Mouse (Mus musculus): ENCODE data around the gene Ccdc93. TPM values are rescaled to one million over a fixed set of nuclear protein-coding genes. Genes with fewer than 3 reads are reported as not detected.

Gene Ccdc93
- polyA plus RNA-seq, 2 experiments from 2014 or later = 16.1 to 17.6 TPM

DNA sequence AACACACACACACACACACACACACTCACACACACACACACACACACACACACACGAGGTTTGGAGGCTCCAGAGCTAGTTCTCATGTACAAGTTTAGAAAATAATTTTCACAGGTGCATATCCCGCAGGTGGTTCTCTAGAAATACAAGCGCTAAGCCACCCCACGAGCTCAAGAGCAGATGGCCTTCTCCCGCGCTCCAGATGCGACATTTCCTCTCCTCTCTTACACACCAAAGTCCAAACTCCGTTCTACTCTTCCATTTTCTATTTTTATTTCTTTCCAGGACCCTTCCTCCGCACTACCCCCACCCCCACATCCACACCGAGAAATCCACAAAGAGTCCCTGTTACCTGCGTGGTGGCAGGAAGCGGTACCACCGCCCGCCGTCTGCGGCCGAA is 96.2 kb downstream of the Ccdc93 start:
- no peak for ATAC-seq

DNA sequence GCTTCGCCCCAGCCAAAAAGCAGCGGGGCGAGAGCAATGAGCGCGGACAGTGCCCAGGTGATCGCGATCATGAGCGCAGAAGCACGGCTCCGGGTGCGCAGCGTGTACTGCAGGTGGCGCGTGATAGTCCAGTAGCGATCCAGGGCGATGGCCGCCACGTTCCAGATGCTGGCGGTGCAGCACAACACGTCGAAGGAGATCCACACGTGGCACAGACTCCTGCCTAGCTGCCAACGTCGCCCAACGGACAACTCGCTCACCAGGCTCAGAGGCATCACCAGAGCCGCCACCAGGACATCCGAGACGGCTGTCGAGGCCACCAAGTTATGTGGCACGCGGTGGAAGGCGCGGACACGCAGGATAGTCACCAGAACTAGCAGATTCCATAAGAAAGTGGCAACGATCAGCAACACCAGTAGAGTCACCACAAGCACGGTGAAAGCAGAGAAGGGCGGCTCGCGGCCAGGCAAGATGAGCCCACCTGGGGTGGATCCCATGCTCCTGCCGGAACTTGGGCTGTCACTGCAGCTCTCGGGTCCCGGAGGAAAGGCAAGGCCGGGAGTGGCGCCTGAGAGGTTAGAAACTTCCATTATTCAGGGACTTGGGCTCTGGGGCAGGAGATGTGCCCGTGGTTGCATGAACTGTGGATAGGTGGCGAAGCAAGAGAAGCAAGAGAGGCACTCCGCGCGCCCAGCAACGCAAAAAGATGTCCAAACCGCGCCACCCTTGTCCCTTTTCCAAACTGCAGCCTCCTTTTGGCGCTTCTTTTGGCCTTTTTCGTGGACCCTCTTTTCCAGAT is 97.0 kb downstream of the Ccdc93 start:
- ATAC-seq = no peak

DNA sequence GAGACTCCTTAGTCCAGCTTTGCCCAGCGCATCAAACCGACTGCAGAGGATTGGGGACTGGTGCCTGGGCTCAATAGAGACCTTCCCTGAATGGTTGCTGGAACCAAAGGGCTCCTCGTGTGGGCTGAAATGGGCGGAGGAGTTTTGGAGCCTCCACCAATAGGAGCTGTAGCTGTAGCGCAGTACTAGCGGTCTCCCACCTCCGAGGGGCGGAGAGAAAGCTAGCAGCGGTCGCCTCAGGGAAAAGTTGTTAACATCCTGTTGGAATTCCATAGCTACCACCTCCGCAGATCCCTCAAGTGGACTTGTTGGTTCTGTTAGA is 97.5 kb downstream of the Ccdc93 start, which contains the start of gene Htr5b:
Gene Htr5b (minus strand): TSS at position 67 of the 322 bp plus-strand sequence.
- ATAC-seq = no peak

GRCm38 (mm10) chr1:121529286-121529685 is 98.4 kb downstream of the Ccdc93 start:
- no peak for ATAC-seq

DNA sequence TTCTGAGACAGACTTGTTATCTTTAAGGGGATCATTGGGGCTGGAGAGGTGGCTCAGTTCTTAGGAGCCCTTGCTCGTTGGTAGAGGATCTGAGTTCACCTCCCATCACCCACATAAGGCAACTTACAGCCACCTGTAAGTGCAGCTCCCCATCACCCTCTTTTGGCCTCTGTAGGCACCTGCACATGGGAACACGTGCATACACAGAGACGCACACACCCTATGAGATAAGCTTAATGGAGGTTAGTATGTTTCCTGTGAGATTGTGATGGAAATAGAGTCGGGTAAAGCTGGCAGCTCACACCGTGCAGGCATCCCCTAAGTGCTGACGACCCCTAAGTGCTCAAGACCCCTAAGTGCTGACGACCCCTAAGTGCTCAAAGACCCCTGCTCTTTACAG is 100.6 kb downstream of the Ccdc93 start:
- ATAC-seq = no peak

DNA sequence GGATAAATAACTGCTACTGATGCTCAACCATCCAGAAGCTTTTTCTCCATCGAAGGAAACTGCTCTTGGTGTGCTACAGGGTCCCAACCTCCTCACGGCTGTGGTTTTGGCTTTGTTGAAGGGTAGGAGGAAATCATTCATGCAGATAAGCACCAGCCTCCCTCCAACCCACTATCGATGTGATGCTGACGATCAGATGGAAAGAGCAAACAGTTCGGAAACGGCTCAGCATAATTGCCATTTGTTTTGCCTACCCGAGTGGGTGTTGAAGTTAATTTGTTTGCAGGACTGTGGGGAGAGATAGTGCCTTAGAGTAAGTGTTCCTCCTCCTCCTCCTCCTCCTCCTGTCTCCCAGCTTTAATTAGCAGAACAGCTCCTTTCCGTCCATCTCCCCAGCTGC is 109.5 kb downstream of the Ccdc93 start:
- ATAC-seq = no peak

- no peak for ATAC-seq
Observed at GRCm38 (mm10) chr1:121546844-121547243, 116.0 kb downstream of the Ccdc93 start.

GRCm38 (mm10) chr1:121548667-121549066 is 117.8 kb downstream of the Ccdc93 start:
- ATAC-seq = no peak

GRCm38 (mm10) chr1:121549456-121549855 is 118.6 kb downstream of the Ccdc93 start:
- ATAC-seq = no peak

GRCm38 (mm10) chr1:121550801-121551456 is 120.1 kb downstream of the Ccdc93 start:
- ATAC-seq = no peak

- ATAC-seq = no peak
Observed at GRCm38 (mm10) chr1:121551457-121551835, 120.6 kb downstream of the Ccdc93 start.

Other genes starting within 250 kb of the Ccdc93 start
- 10 to 100 TPM; 37.0 to 58.8 TPM for gene Insig2, start 98.5 kb upstream of the Ccdc93 start, polyA plus RNA-seq (2017; shearing (Covaris generic))
- gene Htr5b, start 97.4 kb downstream of the Ccdc93 start, polyA plus RNA-seq (2017; shearing (Covaris generic)) = under 1 TPM in 1 of 2 experiments, not detected in 1; 0.42 TPM
- gene Ddx18, start 136.9 kb downstream of the Ccdc93 start, polyA plus RNA-seq (2017; shearing (Covaris generic)) = 100 to 1,000 TPM in 1 of 2 experiments, 10 to 100 TPM in 1; 63.0 to 106 TPM

Data from CD4-positive, CD25-positive, alpha-beta regulatory T cell, adult 4 months (primary cell).